Mouse (Mus musculus): ENCODE results near the gene Sstr5.
A peak's percentile ranks its signal among the peaks of the same experiment; 100 is the strongest.

The Sstr5 gene

GRCm38 (mm10) chr17:25472044-25472443 lies 25.0 kb downstream of the Sstr5 start:
- peak; percentile 14 to 34 for DNase-seq

GRCm38 (mm10) chr17:25471418-25471817 lies 25.7 kb downstream of the Sstr5 start:
- DNase-seq, result peak; percentile 39 to 53

GRCm38 (mm10) chr17:25469798-25470197 lies 27.3 kb downstream of the Sstr5 start:
- peak; percentile 79 to 81 for DNase-seq

- no peak for DNase-seq
These were observed 28.8 kb downstream of the Sstr5 start for GRCm38 (mm10) chr17:25468301-25468700.

- no peak for DNase-seq
These were observed 29.3 kb downstream of the Sstr5 start for GRCm38 (mm10) chr17:25467781-25468180.

- DNase-seq, result no peak
These were observed 30.8 kb downstream of the Sstr5 start for GRCm38 (mm10) chr17:25466257-25466656.

DNA sequence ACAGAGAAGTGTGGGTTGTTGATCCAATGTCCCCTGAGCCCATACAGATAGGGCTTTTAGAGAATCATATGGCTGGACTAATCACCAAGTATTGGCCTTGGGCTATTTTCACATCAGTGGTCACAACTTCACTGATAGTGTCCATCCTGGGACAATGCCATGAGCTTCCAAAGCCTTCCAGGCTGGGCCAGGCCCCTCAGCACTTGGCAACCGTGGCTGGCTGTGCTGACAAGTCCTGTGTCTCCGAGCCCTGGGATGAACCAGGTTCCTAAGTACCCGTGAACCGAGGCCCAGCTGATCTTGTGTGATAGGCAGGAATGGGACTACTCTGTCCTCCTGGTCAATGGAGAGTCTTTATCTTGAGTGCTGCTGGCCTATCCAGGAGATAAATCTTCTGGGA lies 33.0 kb downstream of the Sstr5 start:
- no peak for DNase-seq

- DNase-seq, result no peak
These were observed 33.7 kb downstream of the Sstr5 start for GRCm38 (mm10) chr17:25463326-25463945.

- DNase-seq, result peak; percentile 27 to 45
These were observed 34.7 kb downstream of the Sstr5 start for GRCm38 (mm10) chr17:25462236-25462875.

DNA sequence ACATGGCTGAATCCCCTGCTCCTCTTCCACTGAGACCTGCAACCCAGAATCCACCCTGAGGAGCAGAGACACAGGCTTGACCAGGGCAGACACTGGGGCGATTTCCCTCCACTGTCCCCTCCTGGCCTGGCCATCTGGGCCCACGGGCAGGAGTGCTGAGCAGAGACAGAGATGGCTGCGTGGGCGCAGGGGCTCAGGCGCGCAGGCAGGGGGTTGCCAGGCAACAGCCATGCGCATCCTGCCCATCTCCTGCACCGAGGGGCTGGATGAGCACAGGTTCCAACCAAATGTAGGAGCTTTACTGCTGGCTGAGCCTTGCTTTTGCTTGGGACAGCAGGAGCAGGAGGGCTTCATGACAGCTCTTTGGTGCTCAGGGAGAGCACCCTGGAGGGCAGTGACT lies 40.5 kb downstream of the Sstr5 start:
- no peak for DNase-seq

DNA sequence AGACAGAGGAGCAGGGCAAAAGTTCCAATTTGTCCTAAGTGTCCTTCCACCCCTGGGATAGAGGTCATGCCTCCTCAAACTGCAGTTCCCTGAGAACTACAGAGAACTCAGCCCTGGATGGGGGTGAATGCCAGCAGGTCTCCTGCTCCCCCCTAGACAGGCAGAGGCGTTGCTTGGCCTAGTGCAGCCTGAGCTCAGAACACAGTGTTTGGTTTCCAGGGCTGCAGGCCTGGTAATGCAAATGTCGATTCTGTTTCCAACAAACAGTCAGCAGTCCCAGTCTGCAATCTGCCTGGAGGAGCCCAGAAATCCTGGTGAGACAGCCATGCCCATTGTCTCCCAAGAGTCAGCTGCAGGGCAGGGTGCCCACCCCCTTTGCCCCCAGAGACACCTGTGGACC lies 42.8 kb downstream of the Sstr5 start, which contains the start of gene Tekt4:
Tekt4 (plus strand) TSS at position 344 of the 400 bp plus-strand sequence.
- no peak for DNase-seq

DNA sequence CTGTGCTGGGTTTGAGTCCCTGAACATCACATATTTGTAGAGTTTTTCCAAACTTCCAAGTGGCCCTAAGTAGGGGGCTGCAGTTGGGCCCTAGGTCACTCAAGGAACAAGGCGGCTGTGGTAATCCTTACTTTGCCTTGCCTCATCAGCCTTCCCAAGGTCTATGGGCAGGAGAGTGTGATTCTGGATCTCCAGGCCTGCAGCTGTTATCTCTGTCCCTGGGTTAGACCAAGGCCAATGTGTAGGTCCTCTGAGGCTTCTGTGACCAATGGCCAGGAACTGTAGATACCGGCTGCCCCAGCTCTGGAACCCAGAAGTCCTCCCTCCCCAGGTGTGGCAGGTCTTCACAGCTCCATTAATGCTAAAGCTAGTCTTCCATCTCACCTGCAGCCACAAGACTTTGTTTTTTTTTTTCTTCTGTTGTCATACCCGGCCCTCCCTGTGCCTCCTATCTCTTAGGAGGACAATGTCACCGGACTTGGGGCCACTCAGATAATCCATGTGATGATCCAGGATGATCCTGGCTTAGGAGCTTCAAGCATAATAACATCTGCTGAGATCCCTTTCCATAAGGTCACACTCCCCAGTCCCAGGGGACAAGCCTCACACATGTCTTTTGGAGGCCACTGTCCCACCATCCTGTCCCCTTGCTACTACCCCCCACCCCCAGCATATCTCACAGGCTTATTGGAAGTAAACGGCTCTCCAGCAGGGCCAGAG lies 44.7 kb downstream of the Sstr5 start:
- DNase-seq, result no peak

- DNase-seq, result no peak
These were observed 46.8 kb downstream of the Sstr5 start for GRCm38 (mm10) chr17:25450329-25450728.

GRCm38 (mm10) chr17:25447865-25448264 lies 49.2 kb downstream of the Sstr5 start:
- no peak for DNase-seq

DNA sequence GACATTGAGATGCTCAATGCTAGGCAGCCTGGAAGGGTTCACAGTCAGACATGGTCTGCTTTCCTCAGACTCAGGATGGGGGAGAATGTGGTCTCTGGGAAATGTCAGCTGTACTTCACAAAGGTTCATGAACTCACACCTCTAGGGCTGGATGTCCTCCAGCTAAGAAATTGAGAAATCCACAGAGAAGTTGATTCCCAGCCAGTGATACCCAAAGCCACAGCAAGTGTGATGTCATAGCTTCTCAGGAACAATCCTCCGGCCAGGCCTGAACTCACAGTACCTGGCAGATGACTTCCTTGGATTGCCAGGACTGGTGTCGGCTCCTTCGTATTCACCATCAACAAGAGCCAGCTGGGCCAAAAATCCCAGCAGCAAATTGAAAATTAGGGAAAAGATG lies 51.2 kb downstream of the Sstr5 start:
- DNase-seq, result no peak

- no peak for DNase-seq
These were observed 52.0 kb downstream of the Sstr5 start for GRCm38 (mm10) chr17:25445074-25445473.

DNA sequence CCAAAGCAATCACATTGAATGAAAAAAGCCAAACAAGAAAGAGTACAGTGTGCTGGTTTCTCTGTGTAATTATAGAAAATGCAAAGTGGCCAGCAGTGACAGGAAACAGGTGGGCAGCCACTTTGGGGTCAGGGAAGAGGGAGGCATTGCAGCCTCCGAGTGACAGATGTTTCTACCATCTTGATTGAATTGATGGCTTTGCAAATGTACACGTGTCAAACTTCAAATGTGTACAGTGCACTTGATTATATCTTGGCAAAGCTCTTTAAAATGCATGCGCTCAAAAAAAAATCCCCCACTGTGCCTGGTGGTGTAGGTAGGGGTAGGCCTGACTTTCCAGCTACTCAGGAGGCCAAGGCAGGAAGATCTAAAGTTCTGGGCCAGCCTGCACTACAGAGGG lies 54.2 kb downstream of the Sstr5 start:
- no peak for DNase-seq

- DNase-seq, result no peak
These were observed 55.7 kb downstream of the Sstr5 start for GRCm38 (mm10) chr17:25441417-25441816.

Measured in kidney, postnatal 4 days (tissue).